ENCODE assay signal across 8 mouse cellular contexts in the genomic region with DNA sequence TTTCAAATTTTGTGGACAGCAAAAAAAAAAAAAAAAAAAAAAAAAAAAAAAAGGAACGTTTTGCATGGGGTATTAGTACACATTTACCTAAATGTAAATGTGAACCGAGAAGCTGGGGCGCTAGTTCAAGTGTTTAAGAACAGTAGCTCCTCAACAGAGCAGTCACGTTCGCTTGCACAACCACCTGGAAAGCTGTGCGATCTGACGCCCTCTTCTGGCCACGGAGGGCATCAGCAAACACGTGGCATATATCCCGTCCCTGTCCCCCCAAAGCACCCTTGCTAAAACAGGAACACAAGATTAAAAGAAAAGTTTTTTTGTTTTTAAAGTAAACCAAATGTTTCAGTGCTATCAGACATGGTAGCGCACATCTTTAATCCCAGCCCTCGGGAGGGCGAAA. TPM values are rescaled to one million over a fixed set of nuclear protein-coding genes. Genes with fewer than 3 reads are reported as not detected.
A peak's percentile ranks its signal among the peaks of the same experiment; 100 is the strongest.
DNase-seq lines count a peak whose midpoint lies in the region; ATAC-seq and TF ChIP-seq lines count a peak whose summit lies in the region.

No protein-coding gene starts in this region.

- H3K27ac ChIP-seq in ES-E14 (ENCODE audit: insufficient read depth, low read depth, low read length, poor library complexity, severe bottlenecking) = no peak overlapping the region; the same call in 1 of the 2 replicates
- no peak overlapping the region for H3K27ac ChIP-seq in midbrain, embryonic 16.5 days (ENCODE audit: low read length)

- peaks cover 10% of the 10 kb centered on the region for H3K36me3 ChIP-seq in ES-E14 (ENCODE audit: control insufficient read depth, insufficient read depth, low read length, poor library complexity, severe bottlenecking)
- no peaks in the 10 kb centered on the region; the same call in 1 of the 2 replicates for H3K36me3 ChIP-seq in midbrain, embryonic 16.5 days (ENCODE audit: control insufficient read depth, insufficient read depth, low read length)

- no peaks in the 10 kb centered on the region for H3K9me3 ChIP-seq in ES-E14 (ENCODE audit: control insufficient read depth, insufficient read depth, low read depth, low read length)
- no peaks in the 10 kb centered on the region for H3K9me3 ChIP-seq in midbrain, embryonic 16.5 days (replicated peaks; ENCODE audit: control insufficient read depth, low read length, poor library complexity, severe bottlenecking)

- peak; percentile 56 for DNase-seq in adrenal gland, postnatal 10 days
- DNase-seq in adrenal gland, adult 8-10 months = no peak
- DNase-seq in ES-E14 (ENCODE audit: low read depth, low spot score) = peak; percentile 59
- DNase-seq in embryo, embryonic 11 days = peak; percentile 52
- peak; percentile 26 to 52 for DNase-seq in heart, postnatal 14 days
- DNase-seq in liver = peak; percentile 76
- peak; percentile 66 for DNase-seq in thymus, postnatal 0 days (ENCODE audit: low spot score)

- peaks cover 0 to 4% of the 10 kb centered on the region in 2 experiments; a peak in 1 of 4 replicates for H3K4me1 ChIP-seq in ES-E14 (ENCODE audit: control insufficient read depth in 2 of 2, insufficient read depth in 2 of 2, low read length in 2 of 2, poor library complexity in 1 of 2)
- peaks cover 18% of the 10 kb centered on the region for H3K4me1 ChIP-seq in midbrain, embryonic 16.5 days (ENCODE audit: control insufficient read depth, insufficient read depth, low read length)

- in situ Hi-C loops in ES-E14 (cut with MboI; ENCODE audit: low sequenced_read_pairs in 2 of 2, unreplicated experiment in 2 of 2) = no loop called here

- H3K4me2 ChIP-seq in midbrain, embryonic 16.5 days (ENCODE audit: low read length) = peak overlapping the region; percentile 51

- peak overlapping the region; percentile 95; the same call in 1 of the 2 replicates for H3K9ac ChIP-seq in ES-E14 (ENCODE audit: insufficient read depth, low read depth, low read length, poor library complexity, severe bottlenecking)
- peak overlapping the region; percentile 85; the same call in 1 of the 2 replicates for H3K9ac ChIP-seq in midbrain, embryonic 16.5 days (ENCODE audit: low read depth, low read length)

- peak overlapping the region; percentile 94 to 97 for H3K4me3 ChIP-seq in ES-E14 (ENCODE audit: insufficient read depth in 1 of 2, low read depth in 1 of 2, low read length in 2 of 2, poor library complexity in 1 of 2, severe bottlenecking in 1 of 2)
- H3K4me3 ChIP-seq in midbrain, embryonic 16.5 days (ENCODE audit: low read depth, low read length) = peak overlapping the region; percentile 91

- 24% methylated on average over 13 of the region's 13 CpGs for WGBS in midbrain, embryonic 16.5 days

- ATAC-seq in midbrain, embryonic 16.5 days = no peak

- no peaks in the 10 kb centered on the region for H3K27me3 ChIP-seq in midbrain, embryonic 16.5 days (ENCODE audit: control insufficient read depth, insufficient read depth, low read depth, low read length)

- intact Hi-C loops in heart, postnatal 14 days (cut with DNase I) = loop anchor here (2.0 kb wide), 1 partner anchor 23 kb away; a partner anchor contains a TSS

TF ChIP-seq in ES-E14, 5 proteins besides CTCF, POLR2A, EP300 and RAD21:
- TF ChIP-seq HCFC1 (IDR thresholded peaks at IDR 0.05; ENCODE audit: borderline replicate concordance, insufficient read depth, low read length) = peak; percentile 65; the same call in 1 of the 2 replicates
- TF ChIP-seq CHD2 (IDR thresholded peaks at IDR 0.05; ENCODE audit: low read depth, low read length) = no peak
- peak; percentile 95 for TF ChIP-seq ZNF384 (IDR thresholded peaks at IDR 0.05; ENCODE audit: low read depth, low read length)

RNA-seq across cellular contexts. Expression of a gene that starts 1.0 kb away (rescaled TPM):
- total RNA-seq in adrenal gland, postnatal 10 days (2021) = 10 to 100 TPM; 54.9 to 66.9 TPM
- total RNA-seq in adrenal gland, adult 8-10 months (2022) = 100 to 1,000 TPM in 2 of 4 experiments, 10 to 100 TPM in 2; 86.1 to 168 (median 125) TPM
- 71.7 and 82.7 TPM in 2 replicates for total RNA-seq in ES-E14 (2012; rRNA removed)
- 10 to 100 TPM; 24.7 to 25.4 TPM for total RNA-seq in heart, postnatal 14 days (2021)
- polyA plus RNA-seq in midbrain, embryonic 16.5 days (2015; fragmentation: Nextera tagmentation; extraction: Ambion mirVana) = 115 and 120 TPM in 2 replicates
- polyA plus RNA-seq in thymus, postnatal 0 days (2015; fragmentation: Nextera tagmentation; extraction: Ambion mirVana) = 63.5 and 65.6 TPM in 2 replicates

RNA-seq across cellular contexts. Expression of a gene that starts 23.5 kb away (rescaled TPM):
- 10 to 100 TPM; 62.5 to 69.9 TPM for total RNA-seq in adrenal gland, postnatal 10 days (2021)
- total RNA-seq in adrenal gland, adult 8-10 months (2022) = 100 to 1,000 TPM in 3 of 4 experiments, 10 to 100 TPM in 1; 97.2 to 108 (median 103) TPM
- 41.5 and 67.5 TPM in 2 replicates for total RNA-seq in ES-E14 (2012; rRNA removed)
- 10 to 100 TPM; 32.9 to 37.3 TPM for total RNA-seq in heart, postnatal 14 days (2021)
- 157 and 161 TPM in 2 replicates for polyA plus RNA-seq in midbrain, embryonic 16.5 days (2015; fragmentation: Nextera tagmentation; extraction: Ambion mirVana)
- 131 and 141 TPM in 2 replicates for polyA plus RNA-seq in thymus, postnatal 0 days (2015; fragmentation: Nextera tagmentation; extraction: Ambion mirVana)

RNA-seq across cellular contexts. Expression of a gene that starts 23.6 kb away (rescaled TPM):
- 100 to 1,000 TPM; 257 to 267 TPM for total RNA-seq in adrenal gland, postnatal 10 days (2021)
- total RNA-seq in adrenal gland, adult 8-10 months (2022) = 100 to 1,000 TPM; 187 to 375 (median 251) TPM
- total RNA-seq in ES-E14 (2012; rRNA removed) = 77.9 and 99.5 TPM in 2 replicates
- total RNA-seq in heart, postnatal 14 days (2021) = 100 to 1,000 TPM; 193 to 198 TPM
- 166 and 181 TPM in 2 replicates for polyA plus RNA-seq in midbrain, embryonic 16.5 days (2015; fragmentation: Nextera tagmentation; extraction: Ambion mirVana)
- 185 and 190 TPM in 2 replicates for polyA plus RNA-seq in thymus, postnatal 0 days (2015; fragmentation: Nextera tagmentation; extraction: Ambion mirVana)

RNA-seq across cellular contexts. Expression of a gene that starts 51.9 kb away (rescaled TPM):
- 1 to 10 TPM; 4.6 to 4.8 TPM for total RNA-seq in adrenal gland, postnatal 10 days (2021)
- total RNA-seq in adrenal gland, adult 8-10 months (2022) = 100 to 1,000 TPM in 2 of 4 experiments, not detected in 2; 117 to 151 TPM
- total RNA-seq in ES-E14 (2012; rRNA removed) = not detected in 2 replicates
- total RNA-seq in heart, postnatal 14 days (2021) = under 1 TPM in 1 of 2 experiments, not detected in 1; 0.90 TPM
- not detected in 2 replicates for polyA plus RNA-seq in midbrain, embryonic 16.5 days (2015; fragmentation: Nextera tagmentation; extraction: Ambion mirVana)
- 2.4 and 2.6 TPM in 2 replicates for polyA plus RNA-seq in thymus, postnatal 0 days (2015; fragmentation: Nextera tagmentation; extraction: Ambion mirVana)
